Mouse (Mus musculus) frontal cortex, postnatal 36 days (tissue): Measurements from ENCODE around the gene Ptafr.

ENCODE experiments used
- DNase-seq, 2 experiments: peaks; one replicate each; pipeline ENCODE4 v3.0.0; 2022; ENCODE audit warnings: low spot score in 2 of 2

Gene Ptafr

DNA sequence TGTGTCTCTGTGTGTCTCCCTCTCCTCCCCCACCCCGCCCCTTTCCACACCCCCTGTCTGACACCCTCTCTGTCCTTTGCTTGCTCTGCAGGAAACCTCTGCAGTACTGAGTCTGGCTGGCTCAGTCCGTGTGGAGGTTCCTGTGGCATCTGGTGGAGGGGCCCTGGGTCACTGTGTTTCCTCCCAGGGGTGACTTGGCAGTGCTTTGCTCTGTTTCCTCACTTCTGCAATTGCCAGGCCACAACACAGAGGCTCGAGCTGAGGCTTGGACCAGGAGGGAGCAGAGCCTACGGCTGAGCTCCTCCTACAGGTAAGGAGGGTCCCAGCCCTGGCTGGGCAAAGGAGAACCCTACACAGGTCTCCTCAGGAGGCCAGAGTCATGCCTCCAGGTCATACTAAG is at the start of gene Ptafr:
TSS of gene Ptafr (plus strand) at position 103 of the 400 bp plus-strand sequence.
- no peak for DNase-seq

DNA sequence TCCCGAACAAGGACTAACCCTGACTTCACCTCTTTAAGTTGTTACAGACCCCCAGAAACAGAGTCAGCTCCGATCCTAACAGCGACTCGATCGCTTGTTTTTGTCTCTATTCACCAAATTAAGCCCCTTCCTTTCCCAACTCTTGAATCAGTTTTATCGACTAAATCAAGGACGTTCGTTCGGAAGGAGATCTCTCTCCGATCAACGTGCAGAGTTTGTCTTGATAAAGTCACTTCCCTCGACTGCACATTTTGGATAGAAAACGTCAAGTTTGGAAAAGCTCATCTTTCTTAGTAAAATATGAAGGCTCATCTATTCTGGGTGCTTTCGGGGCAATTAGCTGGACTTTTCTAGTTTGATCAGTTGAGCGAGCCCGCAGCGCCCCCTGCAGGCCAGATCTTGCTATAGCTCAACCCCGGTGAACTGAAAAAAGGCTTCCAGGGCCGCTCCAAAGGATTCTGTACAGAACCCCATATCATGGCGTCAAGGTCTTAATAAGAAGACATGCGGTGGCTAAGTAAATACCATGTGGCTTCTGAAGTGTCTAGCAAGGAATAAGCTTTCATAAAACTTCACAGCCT is 49.2 kb upstream of the Ptafr start:
- DNase-seq = peak; percentile 80 to 83

DNA sequence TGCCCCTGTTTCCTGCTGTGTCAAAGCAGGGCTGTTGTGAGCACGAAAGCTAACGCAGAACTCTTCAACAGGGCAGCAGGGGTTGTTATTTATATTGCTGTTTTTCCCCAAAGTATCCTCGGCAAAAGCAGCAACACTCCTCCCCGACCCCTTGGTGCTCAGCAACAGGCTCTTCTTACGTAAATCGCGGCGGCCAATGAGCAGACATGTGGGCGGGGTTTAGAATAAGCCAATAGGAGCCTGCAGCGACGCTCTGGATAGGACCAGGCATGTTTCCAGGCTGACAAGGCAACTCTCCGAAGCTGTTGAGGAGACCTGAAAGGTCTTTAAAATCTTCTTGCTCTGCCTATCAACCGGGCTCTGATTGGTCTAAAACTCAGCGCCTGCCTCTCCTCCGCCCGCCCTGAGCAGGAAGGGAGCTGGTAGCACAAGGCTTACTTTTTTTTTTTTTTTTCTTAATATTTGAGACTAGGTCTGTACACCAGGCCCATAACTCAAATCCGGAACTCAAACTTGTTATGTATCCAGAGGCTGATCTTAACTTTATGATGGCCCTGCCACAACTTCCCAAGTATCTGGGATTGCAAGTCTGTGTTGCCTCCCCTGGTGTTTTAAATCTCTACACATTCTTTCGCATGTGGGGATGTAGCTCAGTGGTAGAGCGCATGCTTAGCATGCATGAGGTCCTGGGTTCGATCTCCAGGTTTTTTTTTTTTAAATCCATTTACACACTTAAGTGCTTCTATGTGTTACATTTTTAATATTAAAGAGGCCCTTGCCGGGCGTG is 48.3 kb upstream of the Ptafr start:
- peak; percentile 85 to 93 for DNase-seq

DNA sequence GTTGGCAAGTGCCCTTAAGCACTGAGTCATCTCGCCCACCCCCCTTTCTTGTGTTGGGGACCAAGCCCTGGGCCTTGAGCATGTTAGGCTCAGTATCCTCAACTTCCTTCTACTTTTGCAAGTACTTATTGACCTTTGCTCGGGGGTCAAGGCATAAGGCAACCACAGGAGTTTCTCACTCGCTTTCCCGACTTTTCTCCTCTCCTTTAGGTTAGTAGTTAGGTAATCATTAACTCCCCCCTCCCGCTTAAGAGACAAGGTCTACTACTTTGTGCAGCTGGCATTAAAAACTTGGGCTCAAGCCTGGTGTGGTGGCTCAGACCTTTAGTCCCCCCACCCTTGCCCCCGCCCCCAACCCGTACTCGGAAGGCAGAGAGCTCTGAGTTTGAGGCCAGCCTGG is 45.8 kb upstream of the Ptafr start:
- no peak for DNase-seq

DNA sequence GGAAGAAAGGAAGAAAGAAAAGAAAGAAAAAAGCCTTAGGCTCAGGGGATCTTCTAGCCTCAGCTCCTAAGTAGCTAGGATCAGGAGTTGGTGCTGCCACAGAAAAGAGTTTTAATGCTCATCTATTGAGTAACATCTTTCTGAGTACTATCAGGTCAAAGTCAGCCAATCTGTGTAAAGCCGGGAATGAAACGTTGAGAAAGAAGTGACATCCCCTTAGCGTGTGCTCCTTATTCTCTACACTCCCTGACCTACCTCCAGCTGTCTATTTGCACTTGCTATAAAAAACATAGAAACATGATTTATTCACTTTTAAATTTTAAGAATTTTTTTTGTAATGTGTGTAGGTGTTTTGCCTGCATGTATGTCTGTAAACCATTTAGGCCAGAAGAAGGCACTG is 44.7 kb upstream of the Ptafr start:
- DNase-seq = no peak

DNA sequence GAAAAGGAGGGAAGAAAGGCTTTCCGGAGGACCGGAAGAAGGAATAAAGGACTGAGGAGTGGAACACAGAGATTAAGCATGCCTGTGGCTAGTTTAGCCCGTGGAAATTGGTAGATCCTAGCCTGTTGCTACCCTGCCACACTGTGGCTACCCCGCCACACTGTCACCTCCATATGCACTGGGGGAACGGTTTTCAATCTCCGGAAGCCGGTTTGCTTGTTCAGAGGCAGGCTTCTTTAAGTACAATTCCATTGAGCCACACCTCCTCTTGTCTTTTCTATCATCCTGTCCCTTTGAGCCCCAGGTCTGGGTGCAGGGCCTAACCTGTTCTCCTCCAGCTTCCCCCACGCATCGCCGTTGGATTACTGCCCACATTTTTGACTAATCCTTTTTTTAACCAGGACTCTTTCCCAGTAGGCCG is 39.5 kb upstream of the Ptafr start:
- DNase-seq = no peak

DNA sequence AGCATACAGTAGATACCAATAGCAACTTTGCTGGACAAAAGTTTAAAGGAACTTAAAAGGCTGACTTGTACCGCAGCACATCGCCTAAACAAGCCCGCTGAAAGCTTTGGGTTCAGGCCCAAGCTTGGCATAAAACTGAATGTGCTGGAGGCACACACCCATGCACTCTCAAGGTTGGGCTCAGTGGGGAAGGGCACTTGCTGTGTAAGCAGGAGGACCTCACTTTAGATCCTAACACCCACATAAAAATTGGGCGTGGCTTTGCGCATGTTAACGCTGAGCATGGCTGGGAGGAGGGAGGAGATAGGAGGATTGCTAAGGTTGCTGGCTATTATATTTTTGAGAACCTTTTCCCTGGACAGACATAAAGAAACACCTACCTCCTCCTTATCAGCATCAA is 39.1 kb upstream of the Ptafr start:
- DNase-seq = no peak

DNA sequence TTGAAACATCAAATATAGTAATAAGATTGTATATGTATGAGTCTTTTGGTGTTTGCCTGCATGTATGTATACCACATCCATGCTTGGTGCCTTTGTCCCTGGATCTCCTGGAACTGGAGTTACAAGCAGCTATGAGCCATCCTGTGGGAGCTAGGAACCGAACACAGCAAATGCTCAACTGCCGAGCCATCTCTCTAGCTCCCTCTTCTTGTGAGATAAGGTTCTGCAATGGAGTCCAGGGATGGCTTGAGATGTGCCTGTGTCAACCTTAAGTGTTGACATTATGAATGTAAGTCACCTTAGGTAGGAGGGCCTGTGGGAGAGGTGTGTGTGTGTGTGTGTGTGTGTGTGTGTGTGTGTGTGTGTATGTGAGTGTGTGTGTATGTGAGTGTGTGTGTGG is 37.2 kb upstream of the Ptafr start:
- no peak for DNase-seq

DNA sequence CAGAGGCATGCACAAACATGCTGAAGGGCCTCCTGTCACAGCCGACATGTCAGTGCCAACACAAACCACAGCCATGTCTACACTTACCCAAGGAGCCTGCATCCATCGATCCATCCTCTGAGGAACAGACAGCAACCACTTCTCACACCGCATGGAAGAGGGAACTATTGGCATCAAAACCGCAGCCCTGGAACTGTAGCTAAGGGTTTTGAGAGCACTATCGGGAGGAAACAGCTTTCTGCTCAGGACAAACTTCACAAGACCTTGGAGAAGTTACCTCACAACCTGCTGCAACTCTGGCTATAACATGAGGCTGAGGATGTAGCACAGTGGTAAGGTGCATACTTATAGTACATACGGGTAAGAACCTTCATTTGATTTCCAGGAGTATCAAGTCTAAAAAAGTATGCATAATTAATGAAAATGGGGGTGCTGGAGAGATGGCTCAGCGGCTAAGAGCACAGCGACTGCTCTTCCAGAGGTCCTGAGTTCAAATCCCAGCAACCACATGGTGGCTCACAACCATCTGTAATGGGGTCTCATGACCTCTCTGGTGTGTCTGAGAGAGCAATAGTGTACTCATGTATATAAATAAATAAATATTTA is 35.8 kb upstream of the Ptafr start:
- no peak for DNase-seq

DNA sequence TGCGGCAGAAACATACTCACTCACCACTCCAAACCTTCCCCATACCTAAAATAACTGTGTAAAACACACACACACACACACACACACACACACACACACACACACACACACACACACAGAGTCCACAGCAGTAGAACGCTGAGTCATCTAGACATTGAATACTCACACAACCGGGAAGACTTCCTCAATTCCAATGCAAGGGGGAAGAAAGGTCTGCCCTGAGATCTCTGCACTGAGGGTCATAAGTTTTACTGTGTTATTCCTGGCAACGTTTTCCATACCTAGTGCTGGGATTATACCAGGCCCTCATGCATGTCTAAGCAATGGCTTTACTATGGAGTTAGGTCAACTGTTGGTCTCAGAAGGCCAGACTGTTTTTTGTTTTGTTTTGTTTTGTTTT is 34.5 kb upstream of the Ptafr start:
- no peak for DNase-seq

DNA sequence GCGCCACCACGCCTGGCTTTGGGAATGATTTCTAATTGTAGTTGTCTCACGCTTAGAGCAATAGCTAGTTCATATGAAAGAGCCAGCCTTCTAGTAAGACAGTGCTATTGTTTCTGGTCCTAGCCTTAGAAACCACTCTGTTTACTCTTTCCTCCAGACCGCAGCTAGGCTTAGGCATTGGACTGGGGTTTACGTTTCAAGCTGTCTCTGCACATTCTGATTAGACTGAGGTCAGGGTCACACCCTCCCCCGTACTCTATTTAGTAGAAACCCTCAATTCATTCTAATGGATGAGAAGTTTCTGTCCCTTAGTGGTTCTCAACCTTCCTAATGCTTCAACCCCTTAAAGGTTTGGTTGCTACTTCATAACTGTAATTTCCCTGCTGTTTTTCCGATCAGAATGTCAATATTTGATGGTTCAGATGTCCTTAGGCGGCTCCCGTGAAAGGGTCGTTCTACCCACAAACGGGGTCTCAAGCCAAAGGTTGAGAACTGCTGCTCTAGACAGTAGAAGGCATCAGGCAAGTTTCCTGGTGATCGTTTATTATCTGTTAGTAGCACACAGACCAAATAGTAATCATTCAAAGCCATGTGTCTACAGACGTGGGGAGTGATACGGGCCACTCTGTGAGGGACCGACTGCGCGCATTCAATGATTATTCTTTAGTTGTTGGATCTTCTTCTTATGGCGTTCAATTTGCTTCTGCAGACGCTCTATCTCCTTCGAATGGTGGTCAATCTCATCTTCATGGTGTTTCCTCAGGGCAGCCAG is 33.6 kb upstream of the Ptafr start:
- DNase-seq = no peak

DNA sequence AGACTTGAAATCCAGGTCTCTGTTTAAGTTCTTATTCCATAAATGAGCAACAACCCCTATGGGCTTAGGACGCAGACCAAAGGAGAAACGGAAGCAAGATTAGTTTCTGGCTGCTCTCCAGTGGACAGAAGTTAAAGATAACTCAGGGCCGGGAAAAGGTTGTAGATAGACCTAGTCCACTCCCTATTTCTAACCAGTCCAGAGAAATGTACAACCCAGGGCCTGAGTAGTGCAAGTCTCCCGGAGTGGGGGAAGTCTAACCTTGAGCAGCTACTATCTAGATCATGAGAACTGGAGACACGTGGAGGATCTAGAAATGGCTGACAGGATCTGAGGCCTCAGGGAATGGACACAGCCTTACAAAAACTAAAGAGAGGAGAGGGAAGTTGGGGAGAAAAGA is 31.4 kb upstream of the Ptafr start:
- DNase-seq = peak; percentile 33 to 37

DNA sequence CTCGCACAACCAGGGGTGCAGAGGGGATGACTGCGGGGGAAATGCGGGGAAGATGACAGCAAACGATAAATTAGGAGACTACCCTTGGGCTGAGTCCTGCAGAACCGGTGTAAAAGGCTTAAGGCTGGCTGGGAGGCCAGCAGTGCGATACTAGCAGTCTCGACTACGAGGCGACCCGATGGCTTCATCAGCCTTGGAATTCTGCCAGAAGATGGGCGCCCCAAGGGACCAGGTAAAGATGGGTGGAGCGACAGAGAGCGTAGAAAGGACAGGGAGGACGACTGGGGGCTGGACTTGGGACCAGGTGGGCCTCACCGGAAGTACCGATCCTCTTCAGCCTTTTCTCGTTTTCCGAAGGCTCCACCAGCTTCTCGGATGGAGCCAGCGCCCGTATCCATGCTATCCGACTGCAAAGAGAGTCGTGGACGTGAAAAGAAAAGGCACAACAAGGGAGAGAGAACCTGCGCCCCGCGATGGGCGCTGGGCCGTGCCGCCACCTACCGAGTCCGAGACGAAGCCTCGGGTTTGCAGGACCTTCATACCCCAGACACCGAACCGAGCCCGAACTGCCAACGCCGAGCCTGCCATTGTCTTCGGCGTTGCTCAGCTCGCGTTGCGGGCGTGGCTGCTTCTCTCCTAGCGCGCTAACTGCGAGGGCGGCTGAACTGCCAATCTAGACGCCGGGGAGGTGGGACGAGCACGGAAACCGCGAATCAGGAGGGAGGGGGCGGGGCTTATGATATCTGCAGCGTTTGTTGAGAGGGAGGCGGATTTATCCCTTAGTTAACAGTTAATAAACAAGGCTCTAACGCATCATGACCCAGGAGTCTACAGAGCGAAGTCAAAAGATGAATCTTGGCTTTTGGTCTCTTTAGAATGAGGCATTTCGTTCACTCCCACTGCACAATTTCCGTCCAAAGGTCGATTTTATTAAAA is 30.6 kb upstream of the Ptafr start, which contains the start of gene Atpif1:
TSS of gene Atpif1 (minus strand) at position 679 of the 936 bp plus-strand sequence.
- DNase-seq = peak; percentile 80 to 86

DNA sequence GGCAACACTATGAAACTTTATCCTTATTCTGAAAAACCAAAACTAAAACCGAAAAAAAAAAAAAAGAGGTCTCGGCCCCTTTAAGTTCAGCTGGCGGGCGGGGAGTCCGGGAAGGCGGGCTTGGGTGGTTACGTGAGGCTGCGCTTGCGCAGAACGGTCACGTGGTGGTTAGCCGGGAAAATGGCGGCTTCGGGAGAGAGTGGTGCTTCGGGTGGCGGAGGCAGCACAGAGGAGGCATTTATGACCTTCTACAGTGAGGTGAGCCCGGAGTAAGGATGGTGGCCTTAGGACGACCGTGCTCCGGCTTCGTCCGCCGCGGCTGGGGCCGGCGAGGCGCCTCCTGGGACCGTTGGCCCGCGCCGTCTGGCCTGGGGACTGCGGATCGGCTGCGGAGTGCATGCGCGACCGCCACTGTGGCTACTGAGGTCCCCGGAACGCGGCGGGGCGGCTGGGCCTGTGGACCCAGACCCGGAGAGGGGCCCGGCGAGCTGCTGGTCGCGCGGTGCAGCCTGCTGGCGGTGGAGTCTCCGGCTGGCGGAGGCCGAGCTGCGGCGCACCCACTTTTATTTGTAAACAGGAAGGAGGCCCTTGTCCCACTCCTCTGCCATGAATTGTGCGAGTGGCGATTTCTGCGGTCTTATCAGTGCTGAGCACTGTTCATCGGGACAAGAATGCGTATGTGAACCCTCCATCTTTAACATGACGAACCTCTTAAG is 28.3 kb upstream of the Ptafr start, which contains the start of gene Dnajc8:
TSS of gene Dnajc8 (plus strand) at position 145 of the 716 bp plus-strand sequence.
- peak; percentile 93 to 95 for DNase-seq

DNA sequence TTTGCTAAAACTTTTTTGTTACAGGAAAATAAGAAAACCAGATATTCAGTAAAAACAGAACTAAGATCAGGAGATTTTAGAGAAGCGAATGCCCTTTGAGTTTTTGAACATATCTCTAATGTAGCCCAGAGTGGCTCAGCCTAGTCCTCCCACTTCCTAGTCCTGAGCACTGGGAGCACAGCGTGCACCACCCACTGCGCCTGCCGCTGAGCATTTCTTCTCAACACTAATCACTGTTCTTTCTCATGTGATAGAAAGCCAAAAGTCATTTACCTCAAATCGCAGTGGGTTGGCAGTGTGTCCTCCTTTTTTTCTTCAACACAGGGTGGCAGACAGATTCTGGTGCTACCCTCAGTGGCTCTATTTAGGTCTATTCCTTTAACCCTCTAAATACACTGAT is 24.4 kb upstream of the Ptafr start:
- DNase-seq = no peak

DNA sequence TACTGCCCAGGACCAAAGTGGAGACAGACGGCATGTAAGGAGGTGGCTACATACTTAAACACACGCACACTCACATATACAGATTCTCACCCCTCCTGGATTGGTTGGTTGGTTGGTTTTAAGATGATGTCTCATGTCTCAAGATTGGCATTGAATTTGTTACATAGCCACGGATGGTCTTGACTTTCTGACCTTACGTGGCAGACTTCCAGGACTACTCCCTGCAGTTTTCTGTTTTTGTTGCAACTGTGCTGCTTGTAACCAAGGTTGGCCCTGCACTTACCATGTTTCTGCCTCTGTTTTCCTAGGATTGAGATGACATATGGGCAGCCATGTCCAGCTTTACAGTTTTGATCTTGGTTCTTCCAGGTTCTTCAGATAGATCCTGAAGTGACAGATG is 22.5 kb upstream of the Ptafr start:
- DNase-seq = no peak

DNA sequence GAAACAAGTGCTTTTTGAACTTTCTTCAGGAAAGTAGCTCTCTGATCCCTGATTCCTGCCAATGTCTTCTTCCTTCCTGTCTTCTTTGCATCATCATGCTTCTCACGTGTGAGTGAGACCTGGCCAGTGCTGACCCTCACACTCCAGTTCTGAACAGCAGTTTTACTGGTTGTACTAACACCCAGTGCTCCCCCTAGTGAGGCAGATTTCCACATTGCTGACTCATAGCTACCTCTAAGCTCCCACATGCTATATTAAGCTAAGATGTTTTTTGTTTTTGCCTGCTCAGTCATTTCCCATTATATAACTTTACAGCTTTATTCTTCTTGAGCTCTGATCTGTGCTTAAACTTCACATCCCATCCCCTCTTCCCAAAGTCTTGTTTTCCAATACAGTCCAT is 21.1 kb upstream of the Ptafr start:
- peak; percentile 28 to 37 for DNase-seq

DNA sequence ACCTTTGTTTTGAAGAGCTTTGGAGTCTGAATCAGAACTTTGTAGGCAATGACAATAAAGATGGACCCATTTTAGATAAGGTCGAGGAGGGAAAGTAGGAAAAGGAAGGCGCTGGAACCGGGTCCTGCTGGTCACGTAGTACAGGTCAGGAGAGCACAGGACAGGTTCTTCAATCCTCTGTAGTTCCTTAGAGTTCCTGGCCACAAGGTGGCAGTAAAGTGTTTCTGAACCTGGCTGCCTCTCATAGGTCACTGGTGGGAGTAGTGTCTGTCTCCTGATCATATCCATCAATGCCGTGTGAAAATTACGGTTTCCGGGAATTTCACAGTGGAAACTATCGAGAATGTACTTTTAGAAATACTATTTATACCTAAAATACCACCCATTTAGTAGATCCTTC is 18.0 kb upstream of the Ptafr start:
- DNase-seq = peak; percentile 43 to 69

DNA sequence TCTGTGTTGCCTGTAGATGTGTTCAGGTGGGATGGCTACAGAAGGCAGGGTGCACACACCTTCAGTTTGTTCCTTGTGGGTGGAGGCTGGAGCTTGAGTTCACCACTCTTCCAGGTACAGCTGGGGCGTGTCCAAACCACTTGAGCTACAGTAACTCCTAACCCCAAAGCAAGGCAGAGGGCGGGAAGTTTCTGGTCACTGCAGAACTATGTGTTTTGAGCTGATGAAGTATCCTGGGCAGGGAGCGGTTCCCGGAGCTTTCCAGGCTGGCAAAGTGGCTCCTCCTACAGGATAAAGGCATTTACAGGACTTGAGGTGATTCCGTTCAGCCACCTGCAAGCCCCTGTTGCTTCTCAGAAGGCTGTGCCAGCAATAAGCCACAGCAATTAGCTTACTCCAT is 9.6 kb upstream of the Ptafr start:
- DNase-seq = no peak

DNA sequence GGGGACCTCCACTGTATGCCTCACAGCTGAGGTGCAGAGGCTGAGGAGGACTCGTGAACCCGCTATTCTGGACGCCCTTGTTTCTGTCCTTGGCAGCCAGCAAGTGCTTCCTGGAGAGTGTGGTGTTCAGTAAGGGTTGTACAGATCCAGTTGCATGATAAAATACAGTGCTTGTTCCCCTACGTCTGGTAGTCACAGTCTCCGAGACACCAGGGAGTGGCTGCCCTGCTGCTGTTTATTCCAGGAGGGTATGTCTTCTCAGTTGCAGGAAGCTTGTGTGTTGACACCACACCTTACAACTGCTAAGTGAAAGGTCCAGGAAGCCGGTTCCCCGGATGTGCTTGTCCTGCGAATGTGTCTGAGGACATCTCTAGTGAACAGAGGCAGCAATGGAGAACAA is 9.2 kb upstream of the Ptafr start:
- no peak for DNase-seq
